Mouse (Mus musculus) embryo, embryonic 10 days (tissue): ENCODE measurements around the gene Tlk1.

Experiments
- DNase-seq: peaks from one replicate; pipeline ENCODE4 v3.0.0-alpha.2; 2015; ENCODE audit warnings: low spot score

Tlk1 gene

GRCm38 (mm10) chr2:70790246-70790645 lies 35.3 kb downstream of the Tlk1 start:
- no peak for DNase-seq

- no peak for DNase-seq
Observed at GRCm38 (mm10) chr2:70789331-70789730, 36.2 kb downstream of the Tlk1 start.

GRCm38 (mm10) chr2:70784447-70784846 lies 41.1 kb downstream of the Tlk1 start:
- no peak for DNase-seq

GRCm38 (mm10) chr2:70783504-70783903 lies 42.0 kb downstream of the Tlk1 start:
- DNase-seq = no peak

DNA sequence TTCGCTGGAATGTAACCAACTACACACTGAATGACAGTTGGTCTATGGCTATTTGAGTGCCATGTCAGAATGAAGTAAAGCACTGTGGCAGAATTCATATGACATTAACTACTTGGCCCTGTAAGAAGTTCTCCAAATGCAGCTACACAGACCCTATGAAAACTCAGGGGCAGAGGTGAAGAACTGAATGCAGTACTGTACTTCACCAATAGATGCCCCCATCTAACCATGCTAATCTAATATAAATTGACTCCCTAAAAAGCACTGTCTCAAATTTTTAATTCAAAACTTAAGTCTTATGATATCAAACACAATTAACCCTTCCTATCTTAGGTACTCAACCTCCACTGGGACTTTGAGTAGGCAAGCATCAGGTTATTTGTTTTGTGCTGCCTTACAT lies 45.9 kb downstream of the Tlk1 start:
- DNase-seq = peak; percentile 24

- DNase-seq = no peak
Observed at GRCm38 (mm10) chr2:70776744-70777143, 48.8 kb downstream of the Tlk1 start.

DNA sequence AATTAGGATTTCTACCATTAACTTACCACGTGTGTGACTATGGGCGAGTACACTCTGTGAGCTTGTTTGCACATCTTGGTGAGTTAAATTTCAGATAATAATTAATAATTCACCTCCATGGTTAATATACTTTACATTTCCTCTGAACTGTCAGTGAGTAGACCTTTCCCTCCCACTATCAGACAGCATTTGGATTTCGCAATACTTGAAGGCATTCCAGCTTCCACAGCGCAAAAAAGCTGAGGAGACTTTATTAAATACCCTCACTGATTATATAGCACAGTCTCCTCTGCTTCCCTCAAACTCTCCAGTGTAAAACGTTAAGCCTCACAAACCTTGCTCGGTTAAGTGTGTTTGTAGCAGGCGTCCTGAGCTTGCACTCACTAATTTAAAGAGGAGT lies 60.8 kb downstream of the Tlk1 start:
- no peak for DNase-seq

GRCm38 (mm10) chr2:70762741-70763140 lies 62.8 kb downstream of the Tlk1 start:
- no peak for DNase-seq

GRCm38 (mm10) chr2:70752149-70752548 lies 73.4 kb downstream of the Tlk1 start:
- no peak for DNase-seq

- DNase-seq = no peak
Observed at GRCm38 (mm10) chr2:70751655-70752054, 73.9 kb downstream of the Tlk1 start.

- DNase-seq = no peak
Observed at GRCm38 (mm10) chr2:70742588-70742987, 82.9 kb downstream of the Tlk1 start.

DNA sequence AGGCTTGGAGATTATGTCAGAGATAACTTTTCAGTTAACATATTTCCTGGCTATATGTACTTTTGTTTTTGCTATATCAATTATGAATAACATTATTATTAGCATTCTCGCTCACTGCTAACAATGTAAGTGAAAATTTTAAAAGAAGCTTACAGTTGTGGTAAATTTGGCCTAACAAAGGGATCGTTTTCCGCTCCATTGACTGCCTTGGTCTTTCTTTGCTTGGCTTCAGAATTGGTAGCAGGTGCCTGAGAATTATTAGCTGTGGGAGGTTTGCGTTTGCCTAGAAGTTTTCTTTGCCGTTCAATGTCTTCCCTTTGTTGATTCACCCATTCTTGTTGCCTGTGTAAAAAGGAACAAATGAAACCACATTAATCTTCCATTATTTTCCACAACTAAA lies 83.6 kb downstream of the Tlk1 start:
- no peak for DNase-seq

DNA sequence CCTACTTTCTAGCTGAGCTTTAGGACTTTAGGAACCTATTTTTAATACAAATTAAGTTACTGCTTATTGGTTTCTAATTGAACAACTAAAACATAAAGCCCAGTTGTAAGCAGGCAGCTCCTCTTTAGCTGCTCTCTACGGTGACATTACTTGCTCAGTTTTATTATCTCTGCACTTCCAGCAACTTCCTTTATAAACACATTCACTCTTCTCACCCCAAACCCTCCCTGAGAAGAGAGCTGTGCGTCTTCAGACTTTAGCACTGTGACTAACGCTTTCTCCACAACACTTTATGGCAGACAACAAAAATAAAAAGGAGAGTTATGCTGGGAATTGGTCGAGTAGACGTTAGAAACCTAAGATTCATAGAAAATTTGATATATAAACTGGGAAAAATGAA lies 89.5 kb downstream of the Tlk1 start:
- no peak for DNase-seq

- no peak for DNase-seq
Observed at GRCm38 (mm10) chr2:70735534-70735933, 90.0 kb downstream of the Tlk1 start.

DNA sequence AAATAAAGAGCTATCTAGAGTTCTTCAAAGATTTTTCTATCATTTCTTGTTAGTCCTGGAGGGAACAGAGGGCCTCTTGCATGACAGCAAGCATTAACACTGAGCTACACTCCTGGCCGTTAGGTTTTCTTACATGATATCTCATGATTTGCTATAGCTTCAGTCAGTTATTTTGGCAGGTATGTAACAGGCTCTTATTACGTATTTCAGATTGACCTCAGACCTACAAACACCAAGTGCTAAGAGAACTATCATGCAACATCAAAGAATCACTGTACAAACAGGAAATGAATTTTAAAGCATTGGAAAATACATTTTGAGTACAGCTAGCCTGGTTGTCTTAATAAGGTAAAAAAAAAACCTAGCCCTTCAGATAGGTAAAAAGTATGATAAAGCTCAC lies 98.4 kb downstream of the Tlk1 start:
- DNase-seq = no peak

GRCm38 (mm10) chr2:70723610-70724243 lies 101.8 kb downstream of the Tlk1 start:
- DNase-seq = no peak

- DNase-seq = no peak
Observed at GRCm38 (mm10) chr2:70710878-70711277, 114.7 kb downstream of the Tlk1 start.

DNA sequence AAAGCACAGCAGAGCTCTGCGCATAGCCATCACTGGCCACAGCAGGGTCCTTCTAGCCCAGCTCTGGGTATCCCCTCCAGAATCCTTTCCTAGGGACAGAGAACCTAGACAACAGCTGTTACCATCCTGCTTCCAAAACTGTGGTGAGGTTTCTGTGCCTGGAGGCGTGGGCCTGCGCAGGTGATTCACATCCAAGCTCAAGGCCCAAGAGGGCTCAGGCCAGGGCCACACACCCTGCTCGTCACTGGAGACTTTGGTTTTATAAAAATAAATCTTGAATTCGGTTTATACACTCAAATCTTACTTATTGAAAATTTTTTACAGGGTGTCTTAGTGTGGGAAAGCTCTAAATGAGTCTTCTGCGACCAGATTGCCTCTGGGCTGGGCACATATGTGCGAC lies 115.3 kb downstream of the Tlk1 start:
- DNase-seq = no peak

- DNase-seq = no peak
Observed at GRCm38 (mm10) chr2:70708986-70709730, 116.4 kb downstream of the Tlk1 start.

- DNase-seq = no peak
Observed at GRCm38 (mm10) chr2:70702403-70702802, 123.1 kb downstream of the Tlk1 start.

- no peak for DNase-seq
Observed at GRCm38 (mm10) chr2:70701571-70701970, 124.0 kb downstream of the Tlk1 start.

- DNase-seq = no peak
Observed at GRCm38 (mm10) chr2:70700851-70701250, 124.7 kb downstream of the Tlk1 start.

- no peak for DNase-seq
Observed at GRCm38 (mm10) chr2:70695712-70696111, 129.8 kb downstream of the Tlk1 start.

DNA sequence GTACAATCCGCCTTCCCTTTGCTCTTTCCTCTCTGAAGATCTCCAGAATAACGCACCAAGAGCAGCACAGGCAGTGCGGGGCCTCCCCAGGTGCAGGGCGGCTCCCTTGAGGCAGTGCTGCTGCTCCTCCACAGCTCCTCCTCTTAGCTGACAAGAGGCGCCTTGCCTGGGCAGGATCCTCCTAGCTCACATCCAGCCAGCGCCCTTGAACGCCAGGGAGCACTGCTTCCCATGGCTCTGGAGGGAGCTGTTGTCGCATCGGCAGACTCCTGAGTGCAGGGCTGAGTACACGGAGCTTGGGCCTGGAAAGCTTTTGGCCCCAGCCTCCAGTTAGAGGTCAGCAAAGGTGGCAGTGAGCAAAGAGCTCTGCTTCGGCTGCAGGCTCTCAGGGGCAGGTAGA lies 135.3 kb downstream of the Tlk1 start:
- no peak for DNase-seq
